Mouse (Mus musculus): ENCODE data around the gene Tex37. TPM values are rescaled to one million over a fixed set of nuclear protein-coding genes. Genes with fewer than 3 reads are reported as not detected.
A peak's percentile ranks its signal among the peaks of the same experiment; 100 is the strongest.

Gene Tex37
- polyA plus RNA-seq, 1 experiment, result not detected

GRCm38 (mm10) chr6:70887993-70888392 lies 30.7 kb downstream of the Tex37 start:
- no peak for TF ChIP-seq POLR2A (IDR thresholded peaks at IDR 0.05; ENCODE audit: low read depth, low read length)
- Histone ChIP-seq H3K4me3 (ENCODE audit: low read depth, low read length) (no peak overlapping the region), H3K27me3 (ENCODE audit: control insufficient read depth, insufficient read depth, low read length) (no peaks in the 10 kb centered on the region), H3K36me3 (ENCODE audit: control insufficient read depth, insufficient read depth, low read length) (peaks cover 70% of the 10 kb centered on the region), H3K27ac (ENCODE audit: insufficient read depth, low read depth, low read length) (no peak overlapping the region), H3K4me1 (ENCODE audit: control insufficient read depth, insufficient read depth, insufficient read length, low read length) (no peaks in the 10 kb centered on the region)
- WGBS, result 91% methylated on average over 11 of the region's 11 CpGs

- Histone ChIP-seq H3K4me3 (ENCODE audit: low read depth, low read length) (no peak overlapping the region), H3K36me3 (ENCODE audit: control insufficient read depth, insufficient read depth, low read length) (peaks cover 49% of the 10 kb centered on the region), H3K27ac (ENCODE audit: insufficient read depth, low read depth, low read length) (no peak overlapping the region), H3K27me3 (ENCODE audit: control insufficient read depth, insufficient read depth, low read length) (no peaks in the 10 kb centered on the region), H3K4me1 (ENCODE audit: control insufficient read depth, insufficient read depth, insufficient read length, low read length) (no peaks in the 10 kb centered on the region)
- TF ChIP-seq CTCF (IDR thresholded peaks at IDR 0.05; ENCODE audit: extremely low read depth, insufficient read length, insufficient replicate concordance, low read depth, low read length) (peak; percentile 80; the same call in 1 of the 2 replicates), POLR2A (IDR thresholded peaks at IDR 0.05; ENCODE audit: low read depth, low read length) (no peak)
- 6% methylated on average over 5 of the region's 5 CpGs for WGBS
These were observed 37.9 kb downstream of the Tex37 start for GRCm38 (mm10) chr6:70880714-70881304.

- Histone ChIP-seq H3K36me3 (ENCODE audit: control insufficient read depth, insufficient read depth, low read length) (peaks cover 19% of the 10 kb centered on the region), H3K4me1 (ENCODE audit: control insufficient read depth, insufficient read depth, insufficient read length, low read length) (peaks cover 8% of the 10 kb centered on the region; the same call in 1 of the 2 replicates), H3K27me3 (ENCODE audit: control insufficient read depth, insufficient read depth, low read length) (no peaks in the 10 kb centered on the region), H3K27ac (ENCODE audit: insufficient read depth, low read depth, low read length) (no peak overlapping the region), H3K4me3 (ENCODE audit: low read depth, low read length) (no peak overlapping the region)
- 94% methylated on average over 1 of the region's 1 CpGs for WGBS
- TF ChIP-seq POLR2A (IDR thresholded peaks at IDR 0.05; ENCODE audit: low read depth, low read length) (no peak), CTCF (IDR thresholded peaks at IDR 0.05; ENCODE audit: extremely low read depth, insufficient read length, insufficient replicate concordance, low read depth, low read length) (no peak)
These were observed 43.7 kb downstream of the Tex37 start for GRCm38 (mm10) chr6:70875017-70875416.

GRCm38 (mm10) chr6:70874035-70874775 lies 44.5 kb downstream of the Tex37 start:
- H3K27ac ChIP-seq (ENCODE audit: insufficient read depth, low read depth, low read length), result no peak overlapping the region
- H3K36me3 ChIP-seq (ENCODE audit: control insufficient read depth, insufficient read depth, low read length), result peaks cover 12% of the 10 kb centered on the region
- H3K27me3 ChIP-seq (ENCODE audit: control insufficient read depth, insufficient read depth, low read length), result no peaks in the 10 kb centered on the region
- 70% methylated on average over 5 of the region's 5 CpGs for WGBS
- H3K4me1 ChIP-seq (ENCODE audit: control insufficient read depth, insufficient read depth, insufficient read length, low read length), result peaks cover 8% of the 10 kb centered on the region; the same call in 1 of the 2 replicates
- H3K4me3 ChIP-seq (ENCODE audit: low read depth, low read length), result no peak overlapping the region
- TF ChIP-seq POLR2A (IDR thresholded peaks at IDR 0.05; ENCODE audit: low read depth, low read length) (no peak), CTCF (IDR thresholded peaks at IDR 0.05; ENCODE audit: extremely low read depth, insufficient read length, insufficient replicate concordance, low read depth, low read length) (peak; percentile 55; the same call in 1 of the 2 replicates)

- no peaks in the 10 kb centered on the region for H3K36me3 ChIP-seq (ENCODE audit: control insufficient read depth, insufficient read depth, low read length)
- peaks cover 8% of the 10 kb centered on the region; the same call in 1 of the 2 replicates for H3K4me1 ChIP-seq (ENCODE audit: control insufficient read depth, insufficient read depth, insufficient read length, low read length)
- no peak overlapping the region for H3K4me3 ChIP-seq (ENCODE audit: low read depth, low read length)
- no peak for TF ChIP-seq CTCF (IDR thresholded peaks at IDR 0.05; ENCODE audit: extremely low read depth, insufficient read length, insufficient replicate concordance, low read depth, low read length)
- TF ChIP-seq POLR2A (IDR thresholded peaks at IDR 0.05; ENCODE audit: low read depth, low read length), result no peak
- WGBS, result 36% methylated on average over 7 of the region's 7 CpGs
- H3K27me3 ChIP-seq (ENCODE audit: control insufficient read depth, insufficient read depth, low read length), result no peaks in the 10 kb centered on the region
- peak overlapping the region; percentile 84 for H3K27ac ChIP-seq (ENCODE audit: insufficient read depth, low read depth, low read length)
These were observed 46.2 kb downstream of the Tex37 start for GRCm38 (mm10) chr6:70872570-70872969.

- 18% methylated on average over 10 of the region's 10 CpGs for WGBS
- H3K27me3 ChIP-seq (ENCODE audit: control insufficient read depth, insufficient read depth, low read length), result no peaks in the 10 kb centered on the region
- H3K4me1 ChIP-seq (ENCODE audit: control insufficient read depth, insufficient read depth, insufficient read length, low read length), result peaks cover 8% of the 10 kb centered on the region; the same call in 1 of the 2 replicates
- no peaks in the 10 kb centered on the region for H3K36me3 ChIP-seq (ENCODE audit: control insufficient read depth, insufficient read depth, low read length)
- TF ChIP-seq POLR2A (IDR thresholded peaks at IDR 0.05; ENCODE audit: low read depth, low read length), result no peak
- TF ChIP-seq CTCF (IDR thresholded peaks at IDR 0.05; ENCODE audit: extremely low read depth, insufficient read length, insufficient replicate concordance, low read depth, low read length), result no peak
- H3K4me3 ChIP-seq (ENCODE audit: low read depth, low read length), result no peak overlapping the region
- H3K27ac ChIP-seq (ENCODE audit: insufficient read depth, low read depth, low read length), result no peak overlapping the region
These were observed 46.6 kb downstream of the Tex37 start for GRCm38 (mm10) chr6:70872128-70872527.

- no peak overlapping the region for H3K4me3 ChIP-seq (ENCODE audit: low read depth, low read length)
- TF ChIP-seq CTCF (IDR thresholded peaks at IDR 0.05; ENCODE audit: extremely low read depth, insufficient read length, insufficient replicate concordance, low read depth, low read length) (no peak), POLR2A (IDR thresholded peaks at IDR 0.05; ENCODE audit: low read depth, low read length) (no peak)
- 52% methylated on average over 14 of the region's 14 CpGs for WGBS
- no peak overlapping the region; the same call in 1 of the 2 replicates for H3K27ac ChIP-seq (ENCODE audit: insufficient read depth, low read depth, low read length)
- peaks cover 8% of the 10 kb centered on the region; the same call in 1 of the 2 replicates for H3K4me1 ChIP-seq (ENCODE audit: control insufficient read depth, insufficient read depth, insufficient read length, low read length)
- H3K36me3 ChIP-seq (ENCODE audit: control insufficient read depth, insufficient read depth, low read length), result no peaks in the 10 kb centered on the region
- H3K27me3 ChIP-seq (ENCODE audit: control insufficient read depth, insufficient read depth, low read length), result no peaks in the 10 kb centered on the region
These were observed 47.2 kb downstream of the Tex37 start for GRCm38 (mm10) chr6:70871511-70871980.
